Mouse (Mus musculus) mesoderm, embryonic 11.5 days (tissue): Measurements from ENCODE around the gene Tnxb.
"Not testable (repeated sequence)": the region's sequence is repeated elsewhere in the genome, so short reads cannot be mapped to it uniquely, and the experiment has no call there.

Source experiments
- DNase-seq: peaks from one replicate; pipeline ENCODE4 v3.0.0-alpha.2; 2012; ENCODE audit warnings: low read depth, low spot score

Tnxb gene

GRCm38 (mm10) chr17:34684253-34684893, 14.0 kb downstream of the Tnxb start:
- no peak for DNase-seq

- no peak for DNase-seq
These were observed 15.1 kb downstream of the Tnxb start for GRCm38 (mm10) chr17:34685120-34686110.

DNA sequence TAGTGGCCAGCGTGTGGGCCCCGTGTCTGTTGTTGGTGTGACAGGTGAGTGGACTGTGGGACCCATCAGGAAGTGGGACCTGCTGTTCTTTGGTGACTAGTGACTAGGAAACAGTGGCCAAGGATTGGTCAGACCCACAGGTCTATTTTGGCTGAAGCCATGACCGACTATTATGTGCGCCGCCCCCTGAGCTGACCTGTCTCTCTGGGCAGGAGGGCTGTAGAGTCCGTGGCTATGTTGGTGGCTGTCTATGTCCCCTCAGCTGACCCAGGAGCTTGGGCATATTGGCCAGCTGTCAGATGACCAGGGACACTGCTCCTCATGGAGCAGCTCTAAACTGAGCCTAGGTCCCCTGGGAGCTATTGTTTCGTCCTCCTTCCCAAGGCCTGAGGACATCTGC, 18.6 kb downstream of the Tnxb start:
- DNase-seq = no peak

DNA sequence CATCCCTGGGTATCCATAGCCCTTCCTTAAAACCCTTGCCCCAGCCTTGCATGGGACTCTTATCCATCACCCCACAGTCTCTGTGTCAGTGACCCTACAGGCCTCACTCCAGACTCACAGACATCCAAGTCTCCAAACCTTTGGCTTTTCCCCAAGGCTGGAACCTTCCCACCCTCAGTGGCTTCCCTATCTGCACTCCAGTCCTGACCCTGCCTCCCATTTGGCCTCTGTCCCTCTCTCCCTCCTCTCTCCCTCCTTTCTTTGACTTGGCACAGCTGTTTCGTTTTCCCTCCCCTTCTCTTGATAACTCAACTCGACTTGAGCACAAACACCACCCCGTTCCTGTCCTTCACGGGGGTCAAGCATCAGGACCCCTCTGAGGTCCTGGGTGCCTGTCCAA, 20.1 kb downstream of the Tnxb start:
- DNase-seq = no peak

- no peak for DNase-seq
These were observed 22.6 kb downstream of the Tnxb start for GRCm38 (mm10) chr17:34692906-34693305.

DNA sequence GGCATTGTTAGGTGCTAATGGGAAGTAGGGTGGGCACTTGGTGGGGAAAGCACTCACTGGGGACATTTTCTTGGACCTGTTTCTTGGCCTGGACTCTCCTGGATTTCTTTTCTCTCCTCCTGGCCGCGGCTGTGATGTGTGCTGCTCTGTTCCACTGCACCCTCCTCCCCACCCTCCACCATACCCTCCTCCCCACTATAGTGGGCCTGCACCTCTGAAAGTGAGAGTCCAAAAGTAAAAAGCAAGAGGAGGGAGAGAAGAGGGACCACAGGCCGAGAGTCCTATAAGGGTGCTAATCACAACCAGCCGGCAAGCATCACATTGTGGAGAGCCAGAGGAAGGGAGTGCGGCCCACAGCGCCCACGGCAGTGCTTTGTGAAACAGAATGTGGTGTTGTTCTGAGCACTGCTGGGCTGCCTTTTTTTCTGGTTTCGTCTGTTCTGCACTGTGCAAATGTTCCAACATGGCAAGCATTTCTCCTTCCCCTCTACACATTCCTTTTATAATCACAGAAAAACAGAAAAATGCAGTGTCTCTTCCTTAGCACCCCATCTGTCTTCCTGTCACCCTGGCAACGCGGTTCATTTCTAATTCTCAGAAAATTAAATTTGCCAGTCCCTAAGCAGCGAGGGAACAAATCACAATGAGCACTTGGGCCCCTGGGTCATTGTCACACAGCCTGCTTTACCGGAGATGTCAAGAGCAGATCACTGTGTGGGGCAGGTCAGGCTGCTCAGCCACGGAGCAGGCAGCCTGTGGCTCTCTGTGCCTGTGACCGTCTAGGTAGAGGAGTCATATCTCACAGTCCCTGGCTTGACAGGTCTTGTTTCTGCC, 29.5 kb downstream of the Tnxb start:
- DNase-seq = peak; percentile 13

DNA sequence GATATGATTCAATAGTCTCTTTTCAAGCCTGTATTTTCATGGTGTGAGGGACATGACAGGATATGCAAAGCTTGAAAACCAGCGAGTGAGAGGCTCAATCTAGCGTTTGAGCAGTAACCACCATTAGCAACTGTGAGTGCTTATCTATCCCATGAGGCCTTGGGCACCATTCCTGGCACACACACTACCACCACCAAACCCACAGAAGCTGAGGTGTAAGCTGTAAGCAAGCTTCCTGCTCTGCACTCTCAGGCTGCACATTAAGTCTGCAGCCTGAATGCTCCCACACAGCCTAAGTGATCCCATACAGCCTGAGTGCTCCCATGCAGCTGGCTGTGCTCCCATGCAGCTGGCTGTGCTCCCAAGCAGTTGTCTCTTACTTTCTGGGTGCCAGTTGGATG, 30.3 kb downstream of the Tnxb start:
- no peak for DNase-seq

DNA sequence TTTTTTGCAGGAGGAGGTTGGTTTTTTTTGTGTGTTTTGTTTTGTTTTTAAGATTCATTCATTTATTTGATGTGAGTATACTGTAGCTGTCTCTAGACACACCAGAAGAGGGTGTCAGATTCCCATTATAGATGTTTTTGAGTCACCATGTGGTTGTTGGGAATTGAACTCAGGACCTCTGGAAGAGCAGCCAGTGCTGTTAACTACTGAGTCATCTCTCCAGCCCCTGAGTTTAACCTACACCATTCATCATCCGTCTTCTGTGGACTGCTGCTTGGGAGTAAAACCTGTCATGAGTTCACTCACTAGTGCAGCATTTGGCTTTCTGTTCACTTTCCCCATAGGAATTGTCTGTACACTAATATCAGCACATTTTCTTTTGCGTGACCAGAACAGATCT, 36.1 kb downstream of the Tnxb start:
- not testable (repeated sequence) for DNase-seq

GRCm38 (mm10) chr17:34712951-34713350, 42.6 kb downstream of the Tnxb start:
- peak; percentile 25 for DNase-seq

GRCm38 (mm10) chr17:34714181-34714907, 44.0 kb downstream of the Tnxb start:
- DNase-seq = not testable (repeated sequence)

DNA sequence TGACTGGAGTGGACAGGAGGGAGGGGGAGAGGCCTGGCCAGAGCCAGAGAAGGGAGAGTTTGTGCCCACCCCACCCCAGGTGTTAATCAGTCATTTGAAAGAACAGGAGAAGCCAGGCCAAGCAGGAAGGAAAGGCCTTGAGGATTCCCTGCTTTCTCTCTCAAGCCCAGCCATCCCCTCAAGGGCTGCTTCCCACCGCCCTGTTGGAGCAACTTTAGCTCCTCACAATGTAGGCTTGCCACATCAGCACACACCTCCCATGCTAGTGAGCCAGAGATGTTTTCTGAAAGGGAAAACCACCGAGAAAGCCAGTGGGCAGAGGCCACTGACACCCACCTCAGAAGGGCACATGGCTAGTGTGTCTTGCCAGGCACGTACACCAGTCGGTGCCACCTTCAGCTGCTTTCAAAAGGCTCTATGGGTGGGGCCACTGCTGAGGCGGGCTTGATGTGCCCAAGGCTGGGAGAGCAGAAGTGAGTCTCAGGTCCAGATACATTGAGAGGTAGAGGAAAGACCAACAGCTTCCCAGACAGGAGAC, 44.6 kb downstream of the Tnxb start:
- DNase-seq = not testable (repeated sequence)

- not testable (repeated sequence) for DNase-seq
These were observed 45.1 kb downstream of the Tnxb start for GRCm38 (mm10) chr17:34715451-34715850.

DNA sequence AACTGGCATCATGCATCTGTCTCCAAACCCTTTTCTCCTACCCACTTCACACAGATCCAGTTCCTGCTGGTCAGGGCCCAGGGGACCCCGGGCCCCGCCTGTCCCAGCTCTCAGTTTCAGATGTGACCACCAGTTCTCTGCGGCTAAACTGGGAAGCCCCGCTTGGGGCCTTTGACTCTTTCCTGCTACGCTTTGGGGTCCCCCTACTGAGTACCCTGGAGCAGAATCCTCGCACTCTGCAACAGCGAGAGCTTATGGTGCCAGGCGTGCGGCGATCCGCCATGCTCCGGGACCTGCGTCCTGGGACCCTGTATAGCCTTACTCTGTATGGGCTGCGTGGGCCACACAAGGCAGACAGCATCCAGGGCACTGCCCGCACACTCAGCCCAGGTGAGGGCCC, 45.9 kb downstream of the Tnxb start:
- no peak for DNase-seq

- DNase-seq = no peak
These were observed 47.1 kb downstream of the Tnxb start for GRCm38 (mm10) chr17:34717401-34717800.

- not testable (repeated sequence) for DNase-seq
These were observed 49.6 kb downstream of the Tnxb start for GRCm38 (mm10) chr17:34719886-34720285.

- not testable (repeated sequence) for DNase-seq
These were observed 51.9 kb downstream of the Tnxb start for GRCm38 (mm10) chr17:34722238-34722637.

GRCm38 (mm10) chr17:34723066-34723465, 52.7 kb downstream of the Tnxb start:
- DNase-seq = no peak

DNA sequence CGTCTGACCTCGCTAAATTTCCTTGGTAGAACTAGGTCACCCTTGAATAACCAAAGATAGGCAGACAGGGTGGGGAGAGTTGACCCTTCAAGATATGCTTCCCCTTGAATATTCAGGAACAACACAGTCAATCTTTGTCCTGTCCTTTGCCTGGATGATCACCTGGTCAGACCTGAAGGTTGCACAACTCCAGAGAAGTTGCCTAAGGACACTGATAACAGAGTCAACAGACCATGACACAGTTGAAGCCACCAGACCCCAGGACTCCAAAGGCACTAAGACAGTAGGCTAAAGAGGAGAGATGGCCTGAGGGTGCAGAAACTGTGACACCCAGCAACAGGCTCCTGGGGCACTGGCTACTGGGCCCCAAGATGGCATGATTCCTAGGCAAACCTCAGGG, 57.6 kb downstream of the Tnxb start:
- no peak for DNase-seq

GRCm38 (mm10) chr17:34729155-34729554, 58.8 kb downstream of the Tnxb start:
- DNase-seq = not testable (repeated sequence)

DNA sequence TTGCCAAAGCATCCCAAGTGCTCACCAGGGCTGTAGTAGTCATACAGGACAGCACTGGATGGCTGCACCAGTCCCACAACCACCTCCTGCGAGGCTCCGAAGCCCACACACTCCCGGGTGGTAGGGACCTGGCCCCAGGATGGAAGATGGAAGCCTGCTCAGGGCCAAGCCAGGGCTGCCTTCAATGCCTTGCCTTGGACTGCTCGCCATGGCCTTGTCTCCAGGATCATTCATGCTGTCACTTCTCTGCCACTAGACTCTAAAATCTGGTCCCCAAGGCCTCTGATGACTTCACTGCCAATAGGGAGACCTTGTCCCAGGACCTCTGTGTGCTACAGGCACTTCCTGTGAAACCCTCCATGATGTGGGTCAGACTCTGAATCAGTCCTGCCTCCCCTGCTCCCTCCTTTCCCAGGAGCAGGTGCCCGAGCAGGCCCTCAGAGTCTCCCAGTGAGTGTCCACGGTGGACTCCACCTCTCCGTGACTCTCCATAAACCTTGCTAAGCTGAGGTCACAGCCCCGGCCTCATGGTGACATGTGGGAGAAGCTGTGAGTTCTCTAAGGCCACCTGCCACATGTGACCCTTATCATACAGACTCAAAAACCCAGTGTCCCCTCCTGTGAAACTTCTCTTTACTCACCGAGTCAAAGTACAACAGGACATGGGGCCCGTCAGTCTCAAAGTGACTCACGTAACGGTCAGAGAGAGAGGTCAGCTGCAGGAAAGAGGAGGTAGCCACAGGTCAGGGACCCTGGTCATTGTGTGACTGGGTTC, 59.6 kb downstream of the Tnxb start:
- not testable (repeated sequence) for DNase-seq
